Mouse (Mus musculus) liver, embryonic 15.5 days (tissue): ENCODE measurements around the gene Adcyap1r1. TPM values are rescaled to one million over a fixed set of nuclear protein-coding genes. Genes with fewer than 3 reads are reported as not detected.

Source experiments
- ATAC-seq: fragments of 200-750 bp; cut with Nextera tagmentation; 2 replicates; pipeline ENCODE4 v1.8.0; 2017; ENCODE audit warnings: moderate number of reproducible peaks, mild to moderate bottlenecking, moderate library complexity; ENCODE audit not compliant: insufficient read depth
- H3K27ac ChIP-seq: fragments of 300-500 bp; sonication (generic); replicated peaks from 2 replicates; pipeline ENCODE4 v1.5.1; 2015; ENCODE audit warnings: mild to moderate bottlenecking, inconsistent platforms
- H3K27me3 ChIP-seq: fragments of 300-500 bp; sonication (generic); 2 replicates; pipeline ENCODE4 v1.6.1; 2015; ENCODE audit warnings: mild to moderate bottlenecking, inconsistent platforms
- H3K36me3 ChIP-seq: fragments of 300-500 bp; sonication (generic); replicated peaks from 2 replicates; pipeline ENCODE4 v1.6.1; 2015; ENCODE audit warnings: moderate library complexity, mild to moderate bottlenecking, inconsistent platforms
- H3K4me1 ChIP-seq: fragments of 300-500 bp; sonication (generic); replicated peaks from 2 replicates; pipeline ENCODE4 v1.6.1; 2015; ENCODE audit warnings: inconsistent platforms
- H3K4me2 ChIP-seq: fragments of 300-500 bp; sonication (generic); 2 replicates; pipeline ENCODE4 v1.6.1; 2015; ENCODE audit warnings: moderate library complexity, mild to moderate bottlenecking, inconsistent platforms
- H3K4me3 ChIP-seq: fragments of 300-500 bp; sonication (generic); replicated peaks from 2 replicates; pipeline ENCODE4 v1.5.1; 2015; ENCODE audit warnings: mild to moderate bottlenecking, inconsistent platforms
- H3K9ac ChIP-seq: fragments of 300-500 bp; sonication (generic); 2 replicates; pipeline ENCODE4 v1.6.1; 2015; ENCODE audit warnings: moderate library complexity, mild to moderate bottlenecking, inconsistent platforms
- H3K9me3 ChIP-seq: fragments of 300-500 bp; sonication (generic); replicated peaks from 2 replicates; pipeline ENCODE4 v1.6.1; 2016; ENCODE audit warnings: inconsistent platforms
- WGBS: fragments of 180-500 bp; shearing (Covaris S2); methylation state at CpG from one replicate; pipeline ENCODE4 v1.1.7; 2015; ENCODE audit warnings: mixed read lengths; ENCODE audit not compliant: insufficient replicate concordance; 5-methylcytosine and 5-hydroxymethylcytosine counted together
- polyA plus RNA-seq: library from polyadenylated mRNA; unstranded; fragments of >200 nt; fragmentation: Nextera tagmentation; extraction: Ambion mirVana; gene quantifications from 2 replicates; pipeline ENCODE4 v1.2.1, GENCODE M21; 2015

Adcyap1r1 gene
- polyA plus RNA-seq, 1 experiment from 2014 or later, result 0.24 TPM

DNA sequence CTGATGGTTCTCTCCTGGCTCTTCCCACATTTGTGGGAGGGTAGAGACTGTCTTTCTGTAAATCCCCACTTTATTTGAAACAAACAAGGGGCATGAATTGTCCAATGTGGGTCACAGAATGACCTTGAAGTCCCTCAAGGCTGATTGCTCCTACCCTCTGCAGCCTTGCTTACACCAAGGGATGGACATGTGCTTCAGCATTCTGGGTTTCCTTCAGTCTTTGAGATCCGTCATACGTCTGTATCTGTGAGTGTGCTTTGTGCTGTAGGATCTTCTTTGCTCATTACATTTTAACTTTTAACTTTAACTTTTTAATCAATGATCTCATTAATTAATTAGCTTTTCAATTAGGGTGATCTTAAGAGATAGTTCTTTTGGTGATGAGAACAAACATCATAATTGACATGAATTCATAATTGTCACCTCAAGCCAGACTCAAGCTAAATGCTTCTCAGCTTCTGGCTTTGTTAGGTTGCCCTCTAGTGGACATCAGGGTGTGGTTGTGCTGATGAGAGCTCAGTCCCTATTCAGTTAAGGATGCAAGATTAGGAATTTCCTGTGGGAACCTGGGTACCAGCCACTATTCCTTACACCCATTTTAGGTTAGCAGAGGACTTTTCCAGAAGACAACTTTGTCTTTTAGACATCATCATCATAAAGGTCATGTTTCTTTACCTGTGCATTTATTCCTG is 53.2 kb downstream of the Adcyap1r1 start:
- 77% methylated on average over 2 of the region's 2 CpGs for WGBS
- Histone ChIP-seq H3K4me1 (no peaks in the 10 kb centered on the region), H3K4me3 (no peak overlapping the region), H3K36me3 (no peaks in the 10 kb centered on the region), H3K4me2 (no peak overlapping the region), H3K9ac (no peak overlapping the region), H3K27me3 (no peaks in the 10 kb centered on the region), H3K9me3 (no peaks in the 10 kb centered on the region), H3K27ac (no peak overlapping the region)
- no peak for ATAC-seq

DNA sequence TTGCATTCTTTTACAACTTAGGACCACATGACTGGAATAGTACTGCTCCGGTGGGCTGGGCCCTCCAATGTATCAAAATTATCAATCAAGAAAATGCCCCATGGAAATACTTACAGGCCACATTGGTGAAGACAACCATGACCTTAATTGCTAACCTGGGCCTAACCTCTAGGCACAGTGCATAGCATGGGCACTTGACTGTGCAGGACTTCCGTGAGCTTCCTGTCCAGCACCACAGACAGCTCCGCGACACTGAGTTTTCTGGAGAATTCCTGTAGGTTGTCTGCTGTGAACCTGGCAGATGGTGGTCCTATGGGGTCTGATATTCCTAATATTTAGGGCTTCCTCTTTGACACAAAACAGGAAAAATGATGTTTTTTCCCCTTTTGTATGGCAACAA is 54.7 kb downstream of the Adcyap1r1 start:
- no peak overlapping the region for H3K4me3 ChIP-seq
- WGBS, result 63% methylated on average over 4 of the region's 4 CpGs
- no peaks in the 10 kb centered on the region for H3K9me3 ChIP-seq
- H3K36me3 ChIP-seq, result no peaks in the 10 kb centered on the region
- no peak overlapping the region for H3K9ac ChIP-seq
- no peaks in the 10 kb centered on the region for H3K4me1 ChIP-seq
- no peaks in the 10 kb centered on the region for H3K27me3 ChIP-seq
- ATAC-seq, result no peak
- H3K27ac ChIP-seq, result no peak overlapping the region
- H3K4me2 ChIP-seq, result no peak overlapping the region

DNA sequence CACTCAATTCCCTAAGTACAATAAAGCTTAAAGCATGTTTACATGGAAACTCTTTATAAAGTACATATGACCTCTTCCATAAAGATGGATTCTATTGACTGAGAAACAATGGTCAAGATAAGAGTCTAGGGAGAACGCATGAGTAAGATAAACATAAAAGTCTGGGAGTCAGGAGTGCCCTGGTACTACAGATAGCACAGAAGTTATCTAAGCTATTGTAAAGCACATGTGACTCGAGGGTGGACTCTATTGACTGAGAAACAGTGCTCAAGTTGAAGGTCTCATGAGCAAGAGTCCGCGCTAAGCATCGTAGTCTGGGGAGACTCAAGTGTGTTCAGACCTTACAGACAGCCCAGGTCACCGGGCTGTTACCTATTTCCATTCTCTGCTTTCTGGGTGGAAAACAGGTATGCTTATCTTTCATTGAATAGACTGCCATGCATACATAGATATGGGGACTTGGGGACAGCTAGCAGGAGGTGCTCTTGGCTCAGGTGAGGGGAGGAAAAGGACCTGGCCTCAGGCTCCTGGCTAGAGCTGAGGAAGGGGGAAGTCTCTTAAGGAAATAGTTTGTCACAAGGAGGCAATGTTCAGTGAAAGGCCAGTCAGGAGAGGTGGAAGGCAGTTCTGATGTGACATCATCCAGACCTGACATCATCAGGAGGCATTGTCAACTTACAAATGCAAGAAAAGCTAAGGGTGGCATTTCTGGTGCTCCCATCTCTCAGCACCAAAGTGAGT is 57.5 kb downstream of the Adcyap1r1 start:
- no peak for ATAC-seq
- no peak overlapping the region for H3K4me3 ChIP-seq
- H3K9ac ChIP-seq, result no peak overlapping the region
- no peaks in the 10 kb centered on the region for H3K9me3 ChIP-seq
- 0 out of 2 replicates have a peak, but pooled peaks cover 7% of the 10 kb centered on the region for H3K27me3 ChIP-seq
- 48% methylated on average over 6 of the region's 6 CpGs for WGBS
- H3K4me1 ChIP-seq, result no peaks in the 10 kb centered on the region
- H3K36me3 ChIP-seq, result no peaks in the 10 kb centered on the region
- H3K27ac ChIP-seq, result no peak overlapping the region
- no peak overlapping the region for H3K4me2 ChIP-seq

DNA sequence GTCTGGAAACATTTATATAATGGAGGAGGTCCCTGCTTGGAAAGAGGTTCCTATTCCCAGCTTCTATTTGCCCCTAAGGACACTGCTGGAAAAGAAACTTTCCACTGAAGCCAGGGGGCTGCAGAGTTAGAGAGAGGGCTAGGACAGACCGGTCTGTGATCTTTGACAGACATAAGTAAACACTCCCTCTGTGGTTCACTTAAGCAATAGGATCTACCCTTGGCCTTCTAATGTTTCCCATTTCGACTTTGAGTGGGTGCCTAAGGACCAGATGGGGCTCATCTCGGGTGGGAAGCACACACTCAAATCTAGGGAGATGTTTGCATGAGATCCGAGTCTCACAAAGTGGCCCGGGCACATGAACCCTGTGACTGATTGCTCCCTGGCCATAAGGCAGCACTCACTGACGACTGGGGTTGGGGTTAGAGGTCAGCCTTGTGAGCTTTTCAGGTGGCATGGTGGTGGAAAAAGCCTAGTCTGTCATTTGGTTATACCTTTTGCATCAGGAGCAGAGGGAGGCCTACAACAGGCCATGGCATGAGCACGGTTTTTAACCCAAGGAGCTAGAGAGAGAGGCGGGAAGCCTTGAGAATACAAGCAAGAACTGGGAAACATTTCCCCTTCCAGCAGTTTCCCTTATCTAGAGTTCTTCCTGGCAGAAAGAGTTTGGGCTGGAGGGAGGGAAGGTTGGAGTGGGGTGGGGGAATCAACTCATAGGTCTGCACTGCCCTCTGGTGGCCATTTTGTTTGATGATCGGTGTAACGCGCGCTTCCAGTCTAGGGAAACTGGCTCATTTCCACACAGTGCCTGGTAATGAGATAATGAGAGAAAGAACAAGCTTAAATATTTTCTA is 59.7 kb downstream of the Adcyap1r1 start:
- WGBS, result 26% methylated on average over 12 of the region's 12 CpGs
- Histone ChIP-seq H3K9ac (no peak overlapping the region), H3K36me3 (no peaks in the 10 kb centered on the region), H3K4me1 (no peaks in the 10 kb centered on the region), H3K4me3 (no peak overlapping the region), H3K9me3 (no peaks in the 10 kb centered on the region), H3K4me2 (no peak overlapping the region), H3K27me3 (0 out of 2 replicates have a peak, but pooled peaks cover 7% of the 10 kb centered on the region), H3K27ac (no peak overlapping the region)
- ATAC-seq, result no peak

DNA sequence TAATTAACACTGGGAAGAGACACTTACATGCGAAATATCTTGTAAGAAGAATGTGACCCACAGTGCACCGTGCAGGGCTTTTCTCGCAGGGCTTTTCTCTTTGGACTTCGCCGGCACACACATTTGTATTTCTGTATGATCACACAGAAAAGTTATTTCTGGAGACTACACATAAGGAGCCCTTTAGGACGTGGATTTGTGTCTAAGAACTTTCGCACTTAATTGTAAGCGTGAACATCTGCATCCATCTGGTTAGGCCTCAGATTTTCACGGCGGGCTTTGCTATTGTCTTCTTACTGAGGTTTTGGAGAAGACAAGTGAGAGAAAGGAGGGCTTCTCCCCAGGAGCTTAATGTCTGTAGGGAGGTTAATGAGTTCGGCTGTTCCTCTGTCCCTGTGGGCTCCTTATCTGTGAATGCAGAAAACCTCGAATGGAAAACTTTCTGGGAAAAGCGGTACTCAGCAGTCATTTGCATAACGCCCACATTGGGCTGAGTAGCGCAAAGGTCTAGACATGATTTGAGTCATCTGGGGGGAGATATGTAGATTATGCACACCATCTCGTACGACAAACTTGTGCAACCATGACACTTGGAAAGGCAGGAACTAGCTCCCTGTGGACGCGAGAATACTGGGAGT is 60.4 kb downstream of the Adcyap1r1 start:
- WGBS, result 48% methylated on average over 19 of the region's 19 CpGs
- Histone ChIP-seq H3K9me3 (no peaks in the 10 kb centered on the region), H3K27me3 (0 out of 2 replicates have a peak, but pooled peaks cover 7% of the 10 kb centered on the region), H3K27ac (no peak overlapping the region), H3K4me1 (no peaks in the 10 kb centered on the region), H3K4me3 (no peak overlapping the region), H3K36me3 (no peaks in the 10 kb centered on the region), H3K4me2 (no peak overlapping the region), H3K9ac (no peak overlapping the region)
- ATAC-seq, result no peak

DNA sequence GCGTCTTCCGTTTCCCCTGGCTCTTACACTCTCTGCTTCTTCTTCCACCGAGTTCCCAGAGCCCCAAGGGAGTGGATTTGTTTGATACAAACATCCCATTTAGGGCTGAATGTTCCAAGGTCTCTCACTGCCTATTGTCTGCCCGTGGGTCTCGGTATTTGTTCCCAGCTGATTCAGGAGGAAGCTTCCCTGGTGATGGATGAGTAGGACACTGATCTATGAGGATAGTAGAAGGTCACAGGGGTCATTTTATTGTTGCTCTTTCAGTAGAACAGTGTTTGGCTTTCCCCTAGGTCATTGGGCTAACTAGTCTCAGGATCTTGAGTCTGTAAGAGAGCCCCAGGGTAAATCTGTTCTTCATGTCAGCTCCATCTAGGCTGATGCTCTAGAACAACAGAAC is 61.7 kb downstream of the Adcyap1r1 start:
- H3K9me3 ChIP-seq, result no peaks in the 10 kb centered on the region
- WGBS, result 55% methylated on average over 5 of the region's 5 CpGs

DNA sequence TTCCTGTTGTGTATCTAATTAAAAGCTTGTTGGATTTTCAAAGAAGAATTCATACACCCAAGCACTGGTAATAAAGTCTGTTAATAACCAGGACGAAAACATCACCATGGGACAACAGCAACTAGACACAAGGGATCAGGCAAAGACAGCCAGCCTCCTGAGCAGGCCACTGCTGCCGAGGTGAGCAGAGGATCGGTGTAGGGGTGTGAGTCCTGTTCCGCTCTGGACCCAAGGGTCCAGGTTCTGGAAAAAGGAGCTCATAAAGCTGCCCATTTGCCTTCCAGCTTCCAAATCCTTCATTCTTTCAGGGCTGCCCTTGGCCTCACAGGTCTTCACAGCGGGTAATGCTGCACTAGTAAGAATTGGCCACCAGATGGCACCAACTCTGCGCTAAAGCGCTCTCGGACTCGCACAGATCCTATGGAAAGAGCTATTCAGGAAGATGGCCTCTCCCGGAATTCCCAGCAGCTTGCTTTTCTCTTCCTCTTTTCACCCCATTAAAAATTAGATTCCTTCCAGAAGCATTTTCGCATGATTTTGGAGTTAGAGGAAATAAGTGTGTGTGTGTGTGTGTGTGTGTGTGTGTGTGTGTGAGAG is 67.9 kb downstream of the Adcyap1r1 start:
- ATAC-seq, result no peak
- Histone ChIP-seq H3K4me1 (no peaks in the 10 kb centered on the region), H3K27me3 (0 out of 2 replicates have a peak, but pooled peaks cover 2% of the 10 kb centered on the region), H3K27ac (no peak overlapping the region), H3K4me3 (no peak overlapping the region), H3K9me3 (no peaks in the 10 kb centered on the region), H3K9ac (no peak overlapping the region), H3K36me3 (no peaks in the 10 kb centered on the region), H3K4me2 (no peak overlapping the region)
- 14% methylated on average over 11 of the region's 11 CpGs for WGBS

More for the DNA sequence above, 61.7 kb downstream of the Adcyap1r1 start:
- ATAC-seq, result no peak
- H3K4me3 ChIP-seq, result no peak overlapping the region
- H3K4me1 ChIP-seq, result no peaks in the 10 kb centered on the region
- H3K36me3 ChIP-seq, result no peaks in the 10 kb centered on the region
- no peak overlapping the region for H3K27ac ChIP-seq
- H3K27me3 ChIP-seq, result 0 out of 2 replicates have a peak, but pooled peaks cover 7% of the 10 kb centered on the region
- no peak overlapping the region for H3K4me2 ChIP-seq
- H3K9ac ChIP-seq, result no peak overlapping the region

DNA sequence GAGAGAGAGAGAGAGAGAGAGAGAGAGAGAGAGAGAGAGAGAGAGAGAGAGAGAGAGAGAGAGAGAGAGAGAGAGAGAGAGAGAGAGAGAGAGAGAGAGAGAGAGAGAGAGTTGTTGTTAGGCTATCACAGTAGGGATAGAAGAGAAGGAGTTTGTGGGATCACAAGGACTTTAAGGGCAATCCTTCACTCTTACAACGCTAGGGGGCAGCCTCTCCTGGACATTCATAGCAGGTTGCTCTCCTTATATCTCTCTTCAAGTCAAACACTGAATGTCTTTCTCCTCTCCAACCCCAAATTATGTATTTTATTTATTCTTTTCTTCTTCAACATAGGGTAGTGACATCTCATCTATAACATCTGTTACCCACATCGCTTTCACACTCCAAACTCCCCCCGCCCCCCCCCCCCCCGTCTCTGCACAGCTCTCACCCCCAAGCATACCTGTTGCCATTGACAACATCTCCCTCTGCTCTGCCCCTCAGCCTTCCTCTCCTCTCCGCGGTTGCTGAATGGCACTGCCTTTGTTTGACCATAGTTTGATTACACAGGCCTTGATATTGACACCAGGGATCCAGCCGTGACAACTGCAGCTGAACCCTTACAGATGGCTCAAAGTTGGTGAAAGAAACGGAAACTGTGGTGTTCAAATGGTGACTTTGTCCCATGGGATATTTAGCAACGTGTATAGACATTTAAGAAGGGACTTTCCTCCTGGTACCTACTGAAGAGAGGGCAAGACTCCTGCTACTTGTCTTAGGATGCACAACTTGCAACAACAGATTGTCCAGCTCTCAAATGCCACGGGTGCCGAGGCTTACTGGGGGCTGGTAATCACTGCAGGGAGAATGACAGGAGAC is 68.7 kb downstream of the Adcyap1r1 start:
- Histone ChIP-seq H3K4me2 (no peak overlapping the region), H3K36me3 (no peaks in the 10 kb centered on the region), H3K27ac (no peak overlapping the region), H3K4me3 (no peak overlapping the region), H3K4me1 (no peaks in the 10 kb centered on the region), H3K9ac (no peak overlapping the region), H3K9me3 (no peaks in the 10 kb centered on the region), H3K27me3 (0 out of 2 replicates have a peak, but pooled peaks cover 2% of the 10 kb centered on the region)
- ATAC-seq, result no peak
- 44% methylated on average over 11 of the region's 11 CpGs for WGBS

DNA sequence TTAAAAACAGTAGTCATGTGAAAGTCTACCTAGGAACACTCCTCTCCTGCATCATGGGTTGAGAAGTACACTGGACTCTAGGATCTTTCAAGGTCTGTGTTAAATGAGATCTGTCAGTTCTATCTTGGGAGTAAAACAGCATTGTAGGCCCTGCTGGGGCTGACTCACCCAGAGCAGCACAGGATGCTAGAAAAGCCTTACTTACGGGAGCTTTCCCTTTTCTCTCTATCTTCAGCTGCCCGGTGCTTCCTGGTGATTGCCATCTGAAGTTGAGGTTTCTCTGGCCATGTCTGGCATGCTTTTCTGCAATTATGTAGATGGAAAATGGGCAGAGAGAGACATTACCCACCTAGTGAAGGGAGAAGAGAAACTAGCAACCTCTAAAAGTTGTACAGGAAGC is 84.7 kb downstream of the Adcyap1r1 start:
- Histone ChIP-seq H3K36me3 (no peaks in the 10 kb centered on the region), H3K9ac (no peak overlapping the region), H3K27me3 (no peaks in the 10 kb centered on the region), H3K4me2 (no peak overlapping the region), H3K27ac (no peak overlapping the region), H3K4me1 (no peaks in the 10 kb centered on the region), H3K9me3 (no peaks in the 10 kb centered on the region), H3K4me3 (no peak overlapping the region)
- ATAC-seq, result no peak
- 9% methylated on average over 2 of the region's 2 CpGs for WGBS

DNA sequence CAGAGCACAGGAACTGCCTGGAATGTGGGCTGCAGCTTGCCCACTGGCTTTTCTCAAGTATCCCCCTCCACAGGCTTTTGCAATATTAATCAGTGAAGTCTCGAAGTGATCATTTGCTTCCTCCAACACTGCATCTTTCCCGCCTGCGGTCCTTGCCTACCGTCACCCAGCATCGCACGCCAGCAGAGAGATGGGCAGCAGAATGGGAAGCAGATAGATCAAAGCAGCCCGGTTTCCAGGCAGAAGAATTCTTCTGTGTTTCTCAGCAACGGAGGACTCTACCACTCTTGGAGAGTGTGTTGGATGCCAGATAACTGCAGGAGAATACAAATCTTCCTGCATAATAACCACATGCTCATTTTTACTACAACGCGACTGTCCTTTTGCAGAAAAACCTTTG is 87.4 kb downstream of the Adcyap1r1 start:
- H3K27ac ChIP-seq, result no peak overlapping the region
- no peaks in the 10 kb centered on the region for H3K27me3 ChIP-seq
- ATAC-seq, result no peak
- no peaks in the 10 kb centered on the region for H3K9me3 ChIP-seq
- no peaks in the 10 kb centered on the region for H3K36me3 ChIP-seq
- H3K4me2 ChIP-seq, result no peak overlapping the region
- no peak overlapping the region for H3K4me3 ChIP-seq
- WGBS, result 53% methylated on average over 10 of the region's 10 CpGs
- no peaks in the 10 kb centered on the region for H3K4me1 ChIP-seq
- no peak overlapping the region for H3K9ac ChIP-seq
